Mouse (Mus musculus) mesoderm, embryonic 11.5 days (tissue): Measurements from ENCODE around the gene Wnt11.

Experiments used
- DNase-seq: peaks from one replicate; pipeline ENCODE4 v3.0.0-alpha.2; 2012; ENCODE audit warnings: low read depth, low spot score

Wnt11 gene

GRCm38 (mm10) chr7:98828876-98829275, 6.0 kb upstream of the Wnt11 start:
- DNase-seq = no peak

- no peak for DNase-seq
These were observed 3.6 kb upstream of the Wnt11 start for GRCm38 (mm10) chr7:98831290-98831689.

- DNase-seq = no peak
These were observed 868 bp downstream of the Wnt11 start for GRCm38 (mm10) chr7:98835519-98836441.

GRCm38 (mm10) chr7:98836646-98837045, 1.7 kb downstream of the Wnt11 start:
- DNase-seq = peak; percentile 69

GRCm38 (mm10) chr7:98837901-98838300, 3.0 kb downstream of the Wnt11 start:
- peak; percentile 88 for DNase-seq

DNA sequence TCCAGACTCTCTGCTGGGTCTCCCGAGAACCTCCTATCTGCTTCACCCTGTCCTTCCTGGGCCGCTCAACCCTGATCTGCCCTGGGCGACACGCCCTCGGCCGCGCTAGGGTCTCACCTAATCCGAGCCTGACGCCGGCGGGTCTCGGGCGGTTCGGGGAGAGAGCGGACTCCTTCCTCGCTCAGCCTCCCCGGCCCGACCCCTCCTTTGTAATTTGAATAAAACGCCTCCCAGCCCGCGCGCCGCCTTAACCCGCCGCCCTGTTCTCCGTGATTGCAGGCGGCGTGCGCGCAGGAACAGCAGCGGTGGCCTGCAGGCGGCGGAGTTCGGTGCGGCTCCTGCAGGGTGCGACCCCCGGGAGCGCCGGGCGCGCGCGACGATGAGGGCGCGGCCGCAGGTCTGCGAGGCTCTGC, 3.8 kb downstream of the Wnt11 start:
- DNase-seq = peak; percentile 68

GRCm38 (mm10) chr7:98839312-98839711, 4.4 kb downstream of the Wnt11 start:
- DNase-seq = no peak

DNA sequence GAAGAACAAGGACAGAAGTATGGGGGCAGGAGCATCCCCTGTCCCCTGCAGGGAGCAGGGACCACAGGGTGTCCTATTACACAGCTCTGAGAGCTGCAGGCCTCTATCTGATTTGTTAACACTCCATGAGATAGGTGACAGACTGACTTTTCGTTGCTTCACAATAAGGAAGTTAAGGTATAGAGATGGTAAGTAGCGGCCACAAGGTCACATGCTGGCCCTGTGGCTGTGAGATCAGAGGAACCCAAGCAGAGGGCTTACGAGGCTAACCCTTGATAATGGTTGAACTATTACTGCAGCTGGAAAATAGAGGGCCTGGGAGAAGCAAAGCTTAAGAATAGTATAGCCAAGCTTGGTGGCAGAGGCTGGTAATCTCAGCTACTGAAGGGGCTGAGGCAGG, 5.9 kb downstream of the Wnt11 start:
- no peak for DNase-seq

GRCm38 (mm10) chr7:98841802-98842201, 6.9 kb downstream of the Wnt11 start:
- DNase-seq = peak; percentile 40

DNA sequence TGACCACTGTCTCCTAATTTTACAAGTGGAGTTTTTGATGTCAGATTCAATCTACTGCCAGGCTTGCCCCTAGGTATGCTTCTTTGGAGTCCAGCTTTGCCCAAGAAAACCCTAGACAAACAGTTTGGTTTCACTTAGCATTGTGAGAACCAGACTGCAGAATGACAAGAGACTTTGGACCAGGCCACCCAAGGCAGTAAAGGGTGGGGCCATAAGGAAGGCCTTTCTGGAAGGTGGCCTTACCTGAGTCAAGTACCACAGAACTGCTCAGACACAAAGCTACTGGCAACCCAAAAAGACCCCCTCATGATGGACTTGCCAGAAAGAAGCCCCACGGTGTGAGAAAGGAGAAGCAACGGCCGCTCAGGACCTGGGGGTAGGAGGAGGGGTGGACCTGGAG, 8.1 kb downstream of the Wnt11 start:
- DNase-seq = no peak

GRCm38 (mm10) chr7:98843649-98844048, 8.7 kb downstream of the Wnt11 start:
- DNase-seq = no peak

GRCm38 (mm10) chr7:98848899-98849640, 14.2 kb downstream of the Wnt11 start:
- DNase-seq = no peak

DNA sequence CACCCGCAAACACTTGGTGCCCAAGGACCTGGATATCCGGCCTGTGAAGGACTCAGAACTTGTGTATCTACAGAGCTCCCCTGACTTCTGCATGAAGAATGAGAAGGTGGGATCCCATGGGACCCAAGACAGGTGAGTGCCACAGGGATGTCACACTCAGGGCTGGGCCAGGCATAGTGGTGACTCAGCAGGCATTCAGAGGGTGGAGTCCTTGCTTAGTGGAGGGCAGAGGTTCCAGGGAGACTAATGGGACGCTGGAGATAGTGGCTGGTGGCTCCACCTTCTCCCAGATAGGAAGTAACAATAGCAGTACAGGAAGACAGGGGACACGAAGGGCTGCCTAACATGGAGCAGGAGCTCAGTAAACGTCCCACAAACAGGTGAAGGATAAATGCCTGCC, 15.5 kb downstream of the Wnt11 start:
- DNase-seq = no peak

DNA sequence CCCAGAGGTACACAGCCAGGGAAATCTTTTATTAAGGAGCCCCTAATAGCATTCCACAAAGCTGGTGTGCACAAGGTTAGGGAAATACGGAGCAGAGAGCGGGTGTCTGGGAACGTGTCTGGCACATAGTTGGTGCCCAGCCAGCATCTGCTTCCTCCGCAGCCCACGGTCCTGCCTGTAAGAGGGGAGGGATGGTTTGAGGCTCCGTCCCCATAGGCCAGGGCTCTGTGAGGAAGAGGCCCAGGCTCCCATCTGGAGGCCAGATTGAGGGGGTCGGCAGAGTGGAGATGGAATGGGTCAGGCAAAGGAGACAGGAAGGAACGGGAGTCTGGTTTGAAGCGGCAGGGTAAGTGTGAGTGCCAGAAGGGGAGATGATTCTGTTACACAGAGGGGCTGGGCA, 16.3 kb downstream of the Wnt11 start:
- peak; percentile 71 for DNase-seq

GRCm38 (mm10) chr7:98852950-98853650, 18.2 kb downstream of the Wnt11 start:
- DNase-seq = no peak

DNA sequence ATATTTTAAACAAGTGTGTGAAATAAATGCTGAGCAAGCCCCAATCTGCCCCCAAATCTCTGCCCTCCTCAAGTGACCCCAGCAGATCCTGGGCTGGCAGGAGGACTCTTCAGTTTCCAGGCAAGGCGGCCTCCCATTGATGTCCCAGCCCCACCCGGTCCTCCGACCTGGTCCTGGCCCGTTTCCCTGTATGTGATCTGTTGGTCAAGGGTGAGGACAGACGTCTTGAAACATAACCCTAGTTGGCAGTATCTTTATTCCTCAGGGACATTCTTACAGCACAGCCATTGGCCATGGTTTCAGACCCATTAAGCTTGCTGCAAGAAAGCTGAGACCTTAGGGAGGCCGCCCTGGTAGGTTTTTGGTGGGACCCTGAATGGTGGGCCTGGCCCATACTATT, 18.9 kb downstream of the Wnt11 start:
- DNase-seq = no peak

- no peak for DNase-seq
These were observed 20.5 kb downstream of the Wnt11 start for GRCm38 (mm10) chr7:98855388-98855787.

DNA sequence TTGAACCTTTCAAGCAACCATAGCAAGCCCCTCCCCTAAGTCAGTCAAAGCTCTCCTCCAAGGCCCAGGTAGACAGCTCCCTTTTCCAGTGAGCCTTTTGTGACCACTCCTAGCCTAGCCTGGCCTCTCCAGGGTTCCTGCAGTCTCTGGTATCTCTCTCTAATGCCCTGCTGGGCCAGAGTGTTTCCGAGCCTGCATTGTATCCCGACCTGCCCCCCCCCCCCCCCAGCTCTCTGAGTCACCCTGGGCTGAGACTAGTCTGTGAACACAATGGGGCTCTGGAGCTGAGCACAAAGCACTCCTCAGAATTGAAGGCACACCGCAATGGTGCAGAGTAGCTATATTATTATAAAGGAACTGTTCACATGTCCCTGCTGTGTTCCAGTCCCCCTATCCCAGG, 21.2 kb downstream of the Wnt11 start:
- DNase-seq = no peak

GRCm38 (mm10) chr7:98857094-98857493, 22.2 kb downstream of the Wnt11 start:
- DNase-seq = no peak

DNA sequence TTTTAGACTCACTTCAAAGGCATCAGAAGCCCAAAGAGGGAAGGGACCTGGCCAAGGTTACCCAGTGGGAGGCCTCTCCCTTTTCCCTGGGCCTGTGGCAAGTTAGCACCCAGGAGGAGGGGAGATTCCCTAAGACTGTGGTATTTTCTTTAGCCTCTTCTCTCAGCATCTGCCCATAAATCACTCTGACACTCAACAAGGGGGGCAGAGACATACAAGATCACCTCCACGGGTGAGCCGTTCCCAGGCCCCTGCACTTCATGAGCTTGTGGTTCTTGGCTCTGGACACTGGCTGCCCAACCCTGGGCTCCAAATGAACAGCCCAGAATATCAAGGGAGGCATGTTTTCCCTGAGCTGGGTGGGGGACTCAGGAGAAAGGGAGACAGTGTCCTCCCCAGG, 26.1 kb downstream of the Wnt11 start:
- peak; percentile 67 for DNase-seq

DNA sequence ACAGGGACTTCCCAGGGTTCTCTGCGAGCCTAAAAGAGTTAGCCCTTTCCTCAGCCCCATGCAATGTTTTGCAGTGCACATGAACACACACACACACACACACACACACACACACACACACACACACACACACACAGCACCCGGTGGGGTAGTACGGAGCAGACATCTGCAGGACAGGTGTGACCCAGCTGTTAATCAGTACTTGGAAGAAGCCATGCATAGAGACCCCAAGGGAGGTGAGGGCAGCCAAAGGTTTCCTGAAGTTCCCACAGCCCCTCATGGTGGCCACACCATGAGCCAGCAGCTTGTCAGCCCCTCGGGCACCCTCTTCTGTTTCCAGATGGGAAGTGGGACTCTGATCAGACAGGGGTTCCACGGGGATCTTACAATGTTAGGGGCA, 28.1 kb downstream of the Wnt11 start:
- DNase-seq = no peak
